ENCODE assay signal across 25 mouse cellular contexts in genomic region chr11:121129616-121130015, GRCm38 (mm10). TPM values are rescaled to one million over a fixed set of nuclear protein-coding genes. Genes with fewer than 3 reads are reported as not detected.
DNase-seq lines count a peak whose midpoint lies in the region; ATAC-seq and TF ChIP-seq lines count a peak whose summit lies in the region.
"Had no signal": no experiment of that assay in that cellular context is flagged by ENCODE, and none has a peak within 500 bp of the region (broad histone marks: within the 10 kb centered on the region; RNA-seq: fewer than 3 reads in every experiment).

No protein-coding gene starts in this region.

- no peaks in the 10 kb centered on the region for H3K4me1 ChIP-seq in lung, embryonic 14.5 days (ENCODE audit: insufficient read depth)
- H3K4me1 ChIP-seq in heart, embryonic 10.5 days, result peaks cover 7% of the 10 kb centered on the region
- H3K4me1 ChIP-seq: embryonic facial prominence, embryonic 10.5 days; forebrain, embryonic 10.5 days; hindbrain, embryonic 12.5 days had no signal

- 41% methylated on average over 1 of the region's 1 CpGs for WGBS in lung, embryonic 14.5 days
- 72% methylated on average over 1 of the region's 1 CpGs for WGBS in heart, embryonic 10.5 days

- no peaks in the 10 kb centered on the region for H3K9me3 ChIP-seq in lung, embryonic 14.5 days (ENCODE audit: low read depth, low read length)
- H3K9me3 ChIP-seq in heart, embryonic 10.5 days, result no peaks in the 10 kb centered on the region
- H3K9me3 ChIP-seq: embryonic facial prominence, embryonic 10.5 days; forebrain, embryonic 10.5 days; heart, embryonic 13.5 days; hindbrain, embryonic 12.5 days had no signal

- H3K9ac ChIP-seq in lung, embryonic 14.5 days, result no peak overlapping the region
- H3K9ac ChIP-seq: heart, embryonic 13.5 days; hindbrain, embryonic 12.5 days had no signal

- peak; percentile 47 for DNase-seq in lung, embryonic 14.5 days
- no peak for DNase-seq in lung, postnatal 10 days
- peak; percentile 85 for DNase-seq in 3T3-L1 (ENCODE audit: low read depth, low spot score)
- DNase-seq in Muller cell, postnatal 12 days (ENCODE audit: inconsistent ontology term), result peak; percentile 89
- DNase-seq in fibroblast of lung, adult 2 months (ENCODE audit: low read depth), result peak; percentile 93
- no peak for DNase-seq in left cerebral cortex, adult 8-10 months (ENCODE audit: low spot score in 2 of 2)
- no peak for DNase-seq in heart, embryonic 10.5 days (ENCODE audit: low spot score)
- DNase-seq in ovary, postnatal 14 days (ENCODE audit: low spot score), result no peak
- DNase-seq: adrenal gland, postnatal 14 days; cerebellum, adult 18-20 months; cerebellum, adult 9-11 months; gastrocnemius, postnatal 10 days; heart, adult 2 months; heart, postnatal 36 days had no signal

- no peak for ATAC-seq in lung, embryonic 14.5 days (ENCODE audit: insufficient read depth)
- ATAC-seq: forebrain, embryonic 14.5 days; hindbrain, embryonic 16.5 days; inflammation-experienced regulatory T-cells, adult 6 months had no signal

- no peak overlapping the region for H3K27ac ChIP-seq in lung, embryonic 14.5 days (ENCODE audit: low read depth)
- H3K27ac ChIP-seq in heart, embryonic 10.5 days, result no peak overlapping the region
- H3K27ac ChIP-seq: embryonic facial prominence, embryonic 10.5 days; forebrain, embryonic 10.5 days; heart, adult 2 months; heart, embryonic 13.5 days; hindbrain, embryonic 12.5 days had no signal

- no peak for TF ChIP-seq CTCF in lung, embryonic 14.5 days (IDR thresholded peaks at IDR 0.05; ENCODE audit: low read depth)

- H3K27me3 ChIP-seq in lung, embryonic 14.5 days (ENCODE audit: insufficient read depth, low read length), result no peaks in the 10 kb centered on the region
- H3K27me3 ChIP-seq in heart, embryonic 10.5 days (ENCODE audit: insufficient read depth, poor library complexity, severe bottlenecking), result no peaks in the 10 kb centered on the region
- H3K27me3 ChIP-seq: heart, embryonic 13.5 days; hindbrain, embryonic 12.5 days had no signal

- H3K36me3 ChIP-seq in lung, embryonic 14.5 days (ENCODE audit: insufficient read depth), result no peaks in the 10 kb centered on the region
- no peaks in the 10 kb centered on the region for H3K36me3 ChIP-seq in heart, embryonic 10.5 days
- H3K36me3 ChIP-seq: embryonic facial prominence, embryonic 10.5 days; forebrain, embryonic 10.5 days; heart, embryonic 13.5 days; hindbrain, embryonic 12.5 days had no signal

- H3K4me2 ChIP-seq in lung, embryonic 14.5 days, result no peak overlapping the region
- H3K4me2 ChIP-seq: heart, embryonic 13.5 days; hindbrain, embryonic 12.5 days had no signal

- H3K4me3 ChIP-seq in lung, embryonic 14.5 days (ENCODE audit: low read depth, low read length), result no peak overlapping the region
- no peak overlapping the region for H3K4me3 ChIP-seq in heart, embryonic 10.5 days
- H3K4me3 ChIP-seq: embryonic facial prominence, embryonic 10.5 days; forebrain, embryonic 10.5 days; heart, adult 2 months; heart, embryonic 13.5 days; hindbrain, embryonic 12.5 days had no signal

RNA-seq across cellular contexts. Expression of gene Tex19.2, which starts 11.1 kb away (rescaled TPM):
- polyA plus RNA-seq in lung, embryonic 14.5 days (2014; fragmentation: Nextera tagmentation; extraction: Ambion mirVana), result not detected in 2 replicates
- total RNA-seq in left cerebral cortex, adult 8-10 months (2022), result not detected
- not detected in 2 replicates for polyA plus RNA-seq in heart, embryonic 10.5 days (2016; fragmentation: Nextera tagmentation; extraction: Ambion mirVana)
- total RNA-seq: adrenal gland, adult 18-20 months; adrenal gland, postnatal 14 days; gastrocnemius, postnatal 10 days; heart, adult 2 months; heart, postnatal 36 days had no signal
- polyA plus RNA-seq: embryonic facial prominence, embryonic 10.5 days; embryonic facial prominence, embryonic 14.5 days; forebrain, embryonic 14.5 days; heart, adult 2 months; heart, embryonic 13.5 days; heart, postnatal 0 days; hindbrain, embryonic 12.5 days; hindbrain, embryonic 16.5 days; inflammation-experienced regulatory T-cells, adult 6 months had no signal

RNA-seq across cellular contexts. Expression of gene Tex19.1, which starts 16.3 kb away (rescaled TPM):
- 0.11 TPM in 1 of 2 replicates, not detected in the other for polyA plus RNA-seq in lung, embryonic 14.5 days (2014; fragmentation: Nextera tagmentation; extraction: Ambion mirVana)
- total RNA-seq in left cerebral cortex, adult 8-10 months (2022), result not detected
- polyA plus RNA-seq in heart, embryonic 10.5 days (2016; fragmentation: Nextera tagmentation; extraction: Ambion mirVana), result 0.10 and 0.14 TPM in 2 replicates
- total RNA-seq: adrenal gland, adult 18-20 months; adrenal gland, postnatal 14 days; heart, adult 2 months; heart, postnatal 36 days had no signal
- polyA plus RNA-seq: embryonic facial prominence, embryonic 10.5 days; embryonic facial prominence, embryonic 14.5 days; forebrain, embryonic 10.5 days; forebrain, embryonic 14.5 days; heart, adult 2 months; heart, embryonic 13.5 days; heart, postnatal 0 days; hindbrain, embryonic 12.5 days; hindbrain, embryonic 16.5 days; inflammation-experienced regulatory T-cells, adult 6 months had no signal

RNA-seq across cellular contexts. Expression of gene Uts2r, which starts 30.5 kb away (rescaled TPM):
- polyA plus RNA-seq in lung, embryonic 14.5 days (2014; fragmentation: Nextera tagmentation; extraction: Ambion mirVana), result not detected in 2 replicates
- under 1 TPM in 3 of 4 experiments, not detected in 1; 0.18 to 0.50 (median 0.37) TPM for total RNA-seq in left cerebral cortex, adult 8-10 months (2022)
- polyA plus RNA-seq in heart, embryonic 10.5 days (2016; fragmentation: Nextera tagmentation; extraction: Ambion mirVana), result 0.08 TPM in 1 of 2 replicates, not detected in the other
- total RNA-seq: adrenal gland, adult 18-20 months; adrenal gland, postnatal 14 days; CH12.LX had no signal
- polyA plus RNA-seq: embryonic facial prominence, embryonic 10.5 days; forebrain, embryonic 10.5 days; forebrain, embryonic 14.5 days; heart, embryonic 13.5 days; heart, postnatal 0 days; inflammation-experienced regulatory T-cells, adult 6 months had no signal

RNA-seq across cellular contexts. Expression of gene Sectm1a, which starts 48.6 kb away (rescaled TPM):
- 0.30 TPM in 1 of 2 replicates, not detected in the other for polyA plus RNA-seq in lung, embryonic 14.5 days (2014; fragmentation: Nextera tagmentation; extraction: Ambion mirVana)
- total RNA-seq in left cerebral cortex, adult 8-10 months (2022), result not detected
- not detected in 2 replicates for polyA plus RNA-seq in heart, embryonic 10.5 days (2016; fragmentation: Nextera tagmentation; extraction: Ambion mirVana)
- total RNA-seq: adrenal gland, postnatal 14 days; heart, adult 2 months; heart, postnatal 36 days had no signal
- polyA plus RNA-seq: embryonic facial prominence, embryonic 10.5 days; forebrain, embryonic 10.5 days; forebrain, embryonic 14.5 days; heart, adult 2 months; heart, embryonic 13.5 days; hindbrain, embryonic 12.5 days; hindbrain, embryonic 16.5 days; inflammation-experienced regulatory T-cells, adult 6 months had no signal

Comparison
In these comparisons a context has a peak if more than half of its experiments do, and no peak if none do; other contexts are left out.
1. DNase-seq: peak in lung, embryonic 14.5 days (single experiment), 3T3-L1 (single experiment), Muller cell, postnatal 12 days (single experiment) and fibroblast of lung, adult 2 months (single experiment); none in lung, postnatal 10 days (single experiment), left cerebral cortex, adult 8-10 months (0 of 2), heart, embryonic 10.5 days (single experiment) and ovary, postnatal 14 days (single experiment).